Mouse (Mus musculus) megakaryocyte, embryonic 14.5 days (primary cell): ENCODE results near the gene Clybl. TPM values are rescaled to one million over a fixed set of nuclear protein-coding genes. Genes with fewer than 3 reads are reported as not detected.

Experiments used
- H3K27me3 ChIP-seq: replicated peaks from 2 replicates; pipeline ENCODE3; 2012; ENCODE audit warnings: inconsistent platforms
- H3K36me3 ChIP-seq: replicated peaks from 2 replicates; pipeline ENCODE3; 2012; ENCODE audit warnings: low read length, inconsistent platforms, mixed read lengths
- H3K4me1 ChIP-seq: 2 replicates; pipeline ENCODE4 v1.6.1; 2012; ENCODE audit warnings: inconsistent platforms
- H3K4me3 ChIP-seq: replicated peaks from 2 replicates; pipeline ENCODE3; 2012; ENCODE audit warnings: moderate library complexity, mild to moderate bottlenecking, inconsistent platforms
- H3K9me3 ChIP-seq: 2 replicates; pipeline ENCODE4 v1.6.1; 2012; ENCODE audit warnings: inconsistent platforms
- FLI1 ChIP-seq: IDR thresholded peaks from 2 replicates; pipeline ENCODE4 v1.6.1; 2012; ENCODE audit warnings: low read length, inconsistent platforms, mixed read lengths
- GATA1 ChIP-seq: IDR thresholded peaks from 3 replicates; pipeline ENCODE4 v1.6.1; 2012; ENCODE audit warnings: mixed read lengths, low read length, inconsistent platforms, borderline replicate concordance
- polyA plus RNA-seq: library from polyadenylated mRNA; stranded (reverse); fragments of >175 nt; gene quantifications from 2 replicates; pipeline ENCODE4 v1.2.3, GENCODE M21; 2012; ENCODE audit warnings: low replicate concordance; ENCODE audit not compliant: insufficient read depth

Clybl gene
- polyA plus RNA-seq, 1 experiment, result 8.3 TPM

GRCm38 (mm10) chr14:122267590-122267989 lies 86.1 kb downstream of the Clybl start:
- no peak overlapping the region for H3K4me3 ChIP-seq
- TF ChIP-seq FLI1, result no peak
- TF ChIP-seq GATA1, result no peak
- H3K27me3 ChIP-seq, result peaks cover 2% of the 10 kb centered on the region
- H3K36me3 ChIP-seq, result no peaks in the 10 kb centered on the region
- no peaks in the 10 kb centered on the region for H3K4me1 ChIP-seq
- H3K9me3 ChIP-seq, result peaks cover 5% of the 10 kb centered on the region

- Histone ChIP-seq H3K27me3 (peaks cover 2% of the 10 kb centered on the region), H3K36me3 (no peaks in the 10 kb centered on the region), H3K4me1 (no peaks in the 10 kb centered on the region), H3K9me3 (peaks cover 5% of the 10 kb centered on the region), H3K4me3 (no peak overlapping the region)
- TF ChIP-seq GATA1, result no peak
- no peak for TF ChIP-seq FLI1
Observed at GRCm38 (mm10) chr14:122271104-122271746, 89.7 kb downstream of the Clybl start.

- H3K9me3 ChIP-seq, result no peaks in the 10 kb centered on the region
- TF ChIP-seq GATA1 (no peak), FLI1 (no peak)
- no peaks in the 10 kb centered on the region for H3K4me1 ChIP-seq
- H3K27me3 ChIP-seq, result no peaks in the 10 kb centered on the region
- no peak overlapping the region for H3K4me3 ChIP-seq
- no peaks in the 10 kb centered on the region for H3K36me3 ChIP-seq
Observed at GRCm38 (mm10) chr14:122277142-122277541, 95.6 kb downstream of the Clybl start.

- Histone ChIP-seq H3K27me3 (no peaks in the 10 kb centered on the region), H3K4me1 (no peaks in the 10 kb centered on the region)
- no peak for TF ChIP-seq GATA1
- TF ChIP-seq FLI1, result no peak
Observed at GRCm38 (mm10) chr14:122279462-122280308, 98.2 kb downstream of the Clybl start.

GRCm38 (mm10) chr14:122280309-122281071 lies 99.0 kb downstream of the Clybl start:
- no peaks in the 10 kb centered on the region for H3K4me1 ChIP-seq
- no peaks in the 10 kb centered on the region for H3K27me3 ChIP-seq
- H3K4me3 ChIP-seq, result no peak overlapping the region
- no peak for TF ChIP-seq FLI1
- H3K9me3 ChIP-seq, result no peaks in the 10 kb centered on the region
- H3K36me3 ChIP-seq, result no peaks in the 10 kb centered on the region

More at GRCm38 (mm10) chr14:122279462-122280308, 98.2 kb downstream of the Clybl start:
- no peaks in the 10 kb centered on the region for H3K9me3 ChIP-seq
- H3K4me3 ChIP-seq, result no peak overlapping the region
- H3K36me3 ChIP-seq, result no peaks in the 10 kb centered on the region

GRCm38 (mm10) chr14:122281072-122281634 lies 99.6 kb downstream of the Clybl start:
- no peaks in the 10 kb centered on the region for H3K36me3 ChIP-seq
- no peaks in the 10 kb centered on the region for H3K27me3 ChIP-seq
- TF ChIP-seq GATA1, result no peak
- TF ChIP-seq FLI1, result no peak
- H3K9me3 ChIP-seq, result no peaks in the 10 kb centered on the region
- no peaks in the 10 kb centered on the region for H3K4me1 ChIP-seq
- no peak overlapping the region for H3K4me3 ChIP-seq

GRCm38 (mm10) chr14:122283959-122284358 lies 102.5 kb downstream of the Clybl start:
- Histone ChIP-seq H3K4me1 (no peaks in the 10 kb centered on the region), H3K36me3 (no peaks in the 10 kb centered on the region), H3K9me3 (no peaks in the 10 kb centered on the region), H3K4me3 (no peak overlapping the region), H3K27me3 (no peaks in the 10 kb centered on the region)
- no peak for TF ChIP-seq FLI1
- TF ChIP-seq GATA1, result no peak

GRCm38 (mm10) chr14:122296399-122296798 lies 114.9 kb downstream of the Clybl start:
- no peaks in the 10 kb centered on the region for H3K9me3 ChIP-seq
- H3K27me3 ChIP-seq, result no peaks in the 10 kb centered on the region
- H3K4me1 ChIP-seq, result no peaks in the 10 kb centered on the region
- no peak overlapping the region for H3K4me3 ChIP-seq
- TF ChIP-seq FLI1 (no peak), GATA1 (no peak)
- H3K36me3 ChIP-seq, result no peaks in the 10 kb centered on the region

GRCm38 (mm10) chr14:122296864-122297263 lies 115.4 kb downstream of the Clybl start:
- Histone ChIP-seq H3K36me3 (no peaks in the 10 kb centered on the region), H3K9me3 (no peaks in the 10 kb centered on the region), H3K4me3 (no peak overlapping the region), H3K27me3 (no peaks in the 10 kb centered on the region), H3K4me1 (no peaks in the 10 kb centered on the region)
- TF ChIP-seq GATA1, result no peak
- no peak for TF ChIP-seq FLI1
